Mouse (Mus musculus): ENCODE data around the gene Pla2g16. TPM values are rescaled to one million over a fixed set of nuclear protein-coding genes. Genes with fewer than 3 reads are reported as not detected.

The Pla2g16 gene
- polyA plus RNA-seq, 1 experiment from 2014 or later = 8.6 TPM

- no peak overlapping the region for H3K4me3 ChIP-seq (ENCODE audit: low read depth, low read length)
- no peak overlapping the region for H3K4me2 ChIP-seq (ENCODE audit: low read depth, low read length)
- no peak overlapping the region for H3K27ac ChIP-seq (replicated peaks; ENCODE audit: low read depth, low read length)
- no peaks in the 10 kb centered on the region for H3K4me1 ChIP-seq (ENCODE audit: control insufficient read depth, insufficient read depth, low read length)
- H3K27me3 ChIP-seq (ENCODE audit: control insufficient read depth, insufficient read depth, low read length) = no peaks in the 10 kb centered on the region
- no peak overlapping the region for H3K9ac ChIP-seq (replicated peaks; ENCODE audit: low read length)
- no peaks in the 10 kb centered on the region for H3K36me3 ChIP-seq (replicated peaks; ENCODE audit: control insufficient read depth, insufficient read depth, low read depth, low read length)
- 100% methylated on average over 1 of the region's 1 CpGs for WGBS
- no peaks in the 10 kb centered on the region for H3K9me3 ChIP-seq (replicated peaks; ENCODE audit: control insufficient read depth, low read length)
- ATAC-seq (replicated peaks; ENCODE audit: insufficient number of reproducible peaks, low FRiP score, low TSS enrichment, low read depth) = no peak
- no peak for DNase-seq (ENCODE audit: low spot score)
These were observed 618 bp upstream of the Pla2g16 start for GRCm38 (mm10) chr19:7556641-7557040.

GRCm38 (mm10) chr19:7557844-7558243, 585 bp downstream of the Pla2g16 start:
- no peaks in the 10 kb centered on the region for H3K9me3 ChIP-seq (replicated peaks; ENCODE audit: control insufficient read depth, low read length)
- DNase-seq (ENCODE audit: low spot score) = no peak
- no peak overlapping the region; the same call in 1 of the 2 replicates for H3K9ac ChIP-seq (replicated peaks; ENCODE audit: low read length)
- no peaks in the 10 kb centered on the region for H3K36me3 ChIP-seq (replicated peaks; ENCODE audit: control insufficient read depth, insufficient read depth, low read depth, low read length)
- 10% methylated on average over 4 of the region's 4 CpGs for WGBS
- no peaks in the 10 kb centered on the region for H3K27me3 ChIP-seq (ENCODE audit: control insufficient read depth, insufficient read depth, low read length)
- no peak for ATAC-seq (replicated peaks; ENCODE audit: insufficient number of reproducible peaks, low FRiP score, low TSS enrichment, low read depth)
- H3K27ac ChIP-seq (replicated peaks; ENCODE audit: low read depth, low read length) = no peak overlapping the region
- peak overlapping the region; percentile 35 for H3K4me3 ChIP-seq (ENCODE audit: low read depth, low read length)
- peak overlapping the region; percentile 71 for H3K4me2 ChIP-seq (ENCODE audit: low read depth, low read length)
- no peaks in the 10 kb centered on the region for H3K4me1 ChIP-seq (ENCODE audit: control insufficient read depth, insufficient read depth, low read length)

- WGBS = 75% methylated on average over 4 of the region's 4 CpGs
- ATAC-seq (replicated peaks; ENCODE audit: insufficient number of reproducible peaks, low FRiP score, low TSS enrichment, low read depth) = no peak
- no peak for DNase-seq (ENCODE audit: low spot score)
- no peaks in the 10 kb centered on the region for H3K9me3 ChIP-seq (replicated peaks; ENCODE audit: control insufficient read depth, low read length)
- no peak overlapping the region for H3K9ac ChIP-seq (replicated peaks; ENCODE audit: low read length)
- H3K4me1 ChIP-seq (ENCODE audit: control insufficient read depth, insufficient read depth, low read length) = no peaks in the 10 kb centered on the region
- no peak overlapping the region for H3K4me2 ChIP-seq (ENCODE audit: low read depth, low read length)
- H3K4me3 ChIP-seq (ENCODE audit: low read depth, low read length) = no peak overlapping the region
- no peaks in the 10 kb centered on the region for H3K36me3 ChIP-seq (replicated peaks; ENCODE audit: control insufficient read depth, insufficient read depth, low read depth, low read length)
- H3K27ac ChIP-seq (replicated peaks; ENCODE audit: low read depth, low read length) = no peak overlapping the region
- no peaks in the 10 kb centered on the region for H3K27me3 ChIP-seq (ENCODE audit: control insufficient read depth, insufficient read depth, low read length)
These were observed 1.4 kb downstream of the Pla2g16 start for GRCm38 (mm10) chr19:7558675-7559074.

- DNase-seq (ENCODE audit: low spot score) (no peak), ATAC-seq (replicated peaks; ENCODE audit: insufficient number of reproducible peaks, low FRiP score, low TSS enrichment, low read depth) (no peak)
- H3K27me3 ChIP-seq (ENCODE audit: control insufficient read depth, insufficient read depth, low read length) = no peaks in the 10 kb centered on the region
- no peak overlapping the region for H3K4me3 ChIP-seq (ENCODE audit: low read depth, low read length)
- no peaks in the 10 kb centered on the region for H3K4me1 ChIP-seq (ENCODE audit: control insufficient read depth, insufficient read depth, low read length)
- no peak overlapping the region for H3K4me2 ChIP-seq (ENCODE audit: low read depth, low read length)
- 69% methylated on average over 4 of the region's 4 CpGs for WGBS
- H3K9me3 ChIP-seq (replicated peaks; ENCODE audit: control insufficient read depth, low read length) = no peaks in the 10 kb centered on the region
- H3K36me3 ChIP-seq (replicated peaks; ENCODE audit: control insufficient read depth, insufficient read depth, low read depth, low read length) = no peaks in the 10 kb centered on the region
- H3K9ac ChIP-seq (replicated peaks; ENCODE audit: low read length) = no peak overlapping the region
- H3K27ac ChIP-seq (replicated peaks; ENCODE audit: low read depth, low read length) = no peak overlapping the region
These were observed 2.7 kb downstream of the Pla2g16 start for GRCm38 (mm10) chr19:7559986-7560385.

- H3K9ac ChIP-seq (replicated peaks; ENCODE audit: low read length) = no peak overlapping the region
- peak; percentile 55 for DNase-seq (ENCODE audit: low spot score)
- H3K36me3 ChIP-seq (replicated peaks; ENCODE audit: control insufficient read depth, insufficient read depth, low read depth, low read length) = no peaks in the 10 kb centered on the region
- H3K4me2 ChIP-seq (ENCODE audit: low read depth, low read length) = no peak overlapping the region
- H3K4me3 ChIP-seq (ENCODE audit: low read depth, low read length) = no peak overlapping the region
- 44% methylated on average over 3 of the region's 3 CpGs for WGBS
- no peaks in the 10 kb centered on the region for H3K27me3 ChIP-seq (ENCODE audit: control insufficient read depth, insufficient read depth, low read length)
- no peaks in the 10 kb centered on the region for H3K9me3 ChIP-seq (replicated peaks; ENCODE audit: control insufficient read depth, low read length)
- H3K4me1 ChIP-seq (ENCODE audit: control insufficient read depth, insufficient read depth, low read length) = no peaks in the 10 kb centered on the region
- ATAC-seq (replicated peaks; ENCODE audit: insufficient number of reproducible peaks, low FRiP score, low TSS enrichment, low read depth) = no peak
- H3K27ac ChIP-seq (replicated peaks; ENCODE audit: low read depth, low read length) = no peak overlapping the region
These were observed 4.2 kb downstream of the Pla2g16 start for GRCm38 (mm10) chr19:7561456-7561855.

- WGBS = 79% methylated on average over 10 of the region's 10 CpGs
- no peak for DNase-seq (ENCODE audit: low spot score)
- no peak overlapping the region for H3K27ac ChIP-seq (replicated peaks; ENCODE audit: low read depth, low read length)
These were observed 5.4 kb downstream of the Pla2g16 start for GRCm38 (mm10) chr19:7562601-7563129.

GRCm38 (mm10) chr19:7563676-7564075, 6.4 kb downstream of the Pla2g16 start:
- H3K9me3 ChIP-seq (replicated peaks; ENCODE audit: control insufficient read depth, low read length) = no peaks in the 10 kb centered on the region
- WGBS = 77% methylated on average over 2 of the region's 2 CpGs
- DNase-seq (ENCODE audit: low spot score) = no peak

More at GRCm38 (mm10) chr19:7562601-7563129, 5.4 kb downstream of the Pla2g16 start:
- H3K9me3 ChIP-seq (replicated peaks; ENCODE audit: control insufficient read depth, low read length) = no peaks in the 10 kb centered on the region
- H3K4me3 ChIP-seq (ENCODE audit: low read depth, low read length) = no peak overlapping the region
- no peak overlapping the region for H3K4me2 ChIP-seq (ENCODE audit: low read depth, low read length)
- no peaks in the 10 kb centered on the region for H3K27me3 ChIP-seq (ENCODE audit: control insufficient read depth, insufficient read depth, low read length)
- no peak overlapping the region for H3K9ac ChIP-seq (replicated peaks; ENCODE audit: low read length)
- ATAC-seq (replicated peaks; ENCODE audit: insufficient number of reproducible peaks, low FRiP score, low TSS enrichment, low read depth) = no peak
- peaks cover 2% of the 10 kb centered on the region; the same call in 1 of the 2 replicates for H3K4me1 ChIP-seq (ENCODE audit: control insufficient read depth, insufficient read depth, low read length)
- no peaks in the 10 kb centered on the region for H3K36me3 ChIP-seq (replicated peaks; ENCODE audit: control insufficient read depth, insufficient read depth, low read depth, low read length)

GRCm38 (mm10) chr19:7564457-7564856, 7.2 kb downstream of the Pla2g16 start:
- Histone ChIP-seq H3K9ac (replicated peaks; ENCODE audit: low read length) (no peak overlapping the region), H3K4me1 (ENCODE audit: control insufficient read depth, insufficient read depth, low read length) (peaks cover 5% of the 10 kb centered on the region; the same call in 1 of the 2 replicates), H3K36me3 (replicated peaks; ENCODE audit: control insufficient read depth, insufficient read depth, low read depth, low read length) (no peaks in the 10 kb centered on the region), H3K4me2 (ENCODE audit: low read depth, low read length) (no peak overlapping the region), H3K4me3 (ENCODE audit: low read depth, low read length) (no peak overlapping the region), H3K27ac (replicated peaks; ENCODE audit: low read depth, low read length) (no peak overlapping the region), H3K27me3 (ENCODE audit: control insufficient read depth, insufficient read depth, low read length) (no peaks in the 10 kb centered on the region), H3K9me3 (replicated peaks; ENCODE audit: control insufficient read depth, low read length) (no peaks in the 10 kb centered on the region)
- 87% methylated on average over 1 of the region's 1 CpGs for WGBS
- ATAC-seq (replicated peaks; ENCODE audit: insufficient number of reproducible peaks, low FRiP score, low TSS enrichment, low read depth) (no peak), DNase-seq (ENCODE audit: low spot score) (no peak)

More at GRCm38 (mm10) chr19:7563676-7564075, 6.4 kb downstream of the Pla2g16 start:
- H3K36me3 ChIP-seq (replicated peaks; ENCODE audit: control insufficient read depth, insufficient read depth, low read depth, low read length) = no peaks in the 10 kb centered on the region
- no peak overlapping the region for H3K4me3 ChIP-seq (ENCODE audit: low read depth, low read length)
- ATAC-seq (replicated peaks; ENCODE audit: insufficient number of reproducible peaks, low FRiP score, low TSS enrichment, low read depth) = no peak
- no peak overlapping the region for H3K27ac ChIP-seq (replicated peaks; ENCODE audit: low read depth, low read length)
- H3K4me2 ChIP-seq (ENCODE audit: low read depth, low read length) = no peak overlapping the region
- no peaks in the 10 kb centered on the region for H3K27me3 ChIP-seq (ENCODE audit: control insufficient read depth, insufficient read depth, low read length)
- H3K9ac ChIP-seq (replicated peaks; ENCODE audit: low read length) = no peak overlapping the region
- H3K4me1 ChIP-seq (ENCODE audit: control insufficient read depth, insufficient read depth, low read length) = peaks cover 4% of the 10 kb centered on the region; the same call in 1 of the 2 replicates

Data from embryonic facial prominence, embryonic 11.5 days (tissue).